Mouse (Mus musculus) heart, postnatal 36 days (tissue): ENCODE results near the gene Dnmt3a. TPM values are rescaled to one million over a fixed set of nuclear protein-coding genes. Genes with fewer than 3 reads are reported as not detected.

ENCODE experiments used
- DNase-seq, 2 experiments: peaks; one replicate each; pipeline ENCODE4 v3.0.0; 2021 to 2022
- intact Hi-C: fragments of 180-260 bp; cut with DNase I; formaldehyde crosslinking; loops from one replicate; pipeline ENCODE4 v1.15.1; 2025
- total RNA-seq, 2 experiments: library from RNA; stranded (reverse); gene quantifications; 2 replicates each; pipeline ENCODE4 v1.2.3; 2021

The Dnmt3a gene
- total RNA-seq, 2 experiments from 2014 or later = 71.7 to 75.8 TPM

- intact Hi-C loops = no loop called here
- DNase-seq = no peak
Observed at GRCm38 (mm10) chr12:3813138-3813537, 7.3 kb downstream of the Dnmt3a start.

- no peak for DNase-seq
- intact Hi-C loops = no loop called here
Observed at GRCm38 (mm10) chr12:3815386-3815785, 9.6 kb downstream of the Dnmt3a start.

GRCm38 (mm10) chr12:3817033-3817432 is 11.2 kb downstream of the Dnmt3a start:
- no peak for DNase-seq
- intact Hi-C loops = loop anchor here (2.0 kb wide), 1 partner anchor 16 kb away; no protein-coding TSS in a partner anchor

- intact Hi-C loops = loop anchor here (2.0 kb wide), 1 partner anchor 15 kb away; no protein-coding TSS in a partner anchor
- DNase-seq = peak in 1 of 2 experiments; percentile 40
Observed at GRCm38 (mm10) chr12:3817566-3817965, 11.8 kb downstream of the Dnmt3a start.

- no peak for DNase-seq
- intact Hi-C loops = no loop called here
Observed at GRCm38 (mm10) chr12:3819899-3820298, 14.1 kb downstream of the Dnmt3a start.

GRCm38 (mm10) chr12:3823408-3823807 is 17.6 kb downstream of the Dnmt3a start:
- intact Hi-C loops = no loop called here
- no peak for DNase-seq

- no peak for DNase-seq
- intact Hi-C loops = no loop called here
Observed at GRCm38 (mm10) chr12:3824906-3825713, 19.3 kb downstream of the Dnmt3a start.

GRCm38 (mm10) chr12:3825714-3826080 is 19.9 kb downstream of the Dnmt3a start:
- no peak for DNase-seq
- intact Hi-C loops = no loop called here

GRCm38 (mm10) chr12:3827771-3828170 is 22.0 kb downstream of the Dnmt3a start:
- intact Hi-C loops = no loop called here
- DNase-seq = no peak

- DNase-seq = no peak
- intact Hi-C loops = loop anchor here (2.0 kb wide), 1 partner anchor 16 kb away; no protein-coding TSS in a partner anchor
Observed at GRCm38 (mm10) chr12:3833059-3833760, 27.4 kb downstream of the Dnmt3a start.

- intact Hi-C loops = loop anchor here (1.0 to 2.0 kb wide), 3 partner anchors 17 to 33 kb away; no protein-coding TSS in a partner anchor
- peak; percentile 75 to 78 for DNase-seq
Observed at GRCm38 (mm10) chr12:3833851-3834273, 28.1 kb downstream of the Dnmt3a start.

GRCm38 (mm10) chr12:3834373-3835314 is 28.8 kb downstream of the Dnmt3a start:
- DNase-seq = peak; percentile 55 to 57
- intact Hi-C loops = loop anchor here (1.0 to 2.0 kb wide), 2 partner anchors 27 to 32 kb away; no protein-coding TSS in a partner anchor

- intact Hi-C loops = loop anchor here (2.0 kb wide), 1 partner anchor 31 kb away; no protein-coding TSS in a partner anchor
- DNase-seq = no peak
Observed at GRCm38 (mm10) chr12:3835576-3835975, 29.8 kb downstream of the Dnmt3a start.

- no peak for DNase-seq
- intact Hi-C loops = no loop called here
Observed at GRCm38 (mm10) chr12:3837081-3837832, 31.4 kb downstream of the Dnmt3a start.

GRCm38 (mm10) chr12:3838009-3838408 is 32.2 kb downstream of the Dnmt3a start:
- intact Hi-C loops = no loop called here
- no peak for DNase-seq

GRCm38 (mm10) chr12:3839662-3840061 is 33.9 kb downstream of the Dnmt3a start:
- no peak for DNase-seq
- intact Hi-C loops = no loop called here

- DNase-seq = peak; percentile 66 to 68
- intact Hi-C loops = no loop called here
Observed at GRCm38 (mm10) chr12:3841121-3841520, 35.3 kb downstream of the Dnmt3a start.

GRCm38 (mm10) chr12:3842843-3843242 is 37.0 kb downstream of the Dnmt3a start:
- no peak for DNase-seq
- intact Hi-C loops = no loop called here

- intact Hi-C loops = no loop called here
- no peak for DNase-seq
Observed at GRCm38 (mm10) chr12:3843371-3843861, 37.6 kb downstream of the Dnmt3a start.
